Mouse (Mus musculus) kidney, postnatal 36 days (tissue): ENCODE measurements at regions not wholly inside any gene's neighbourhood (a gene's known extent, or its start where the extent isn't known, plus 50 kb on each side); places are given as distances from the start of the nearest gene placed in this dataset.
A peak's percentile ranks its signal among the peaks of the same experiment; 100 is the strongest.
"Not testable (repeated sequence)": the region's sequence is repeated elsewhere in the genome, so short reads cannot be mapped to it uniquely, and the experiment has no call there.

Source experiments
- DNase-seq, 2 experiments: peaks; one replicate each; pipeline ENCODE4 v3.0.0; 2021 to 2022; ENCODE audit warnings: mixed read lengths in 2 of 2

DNA sequence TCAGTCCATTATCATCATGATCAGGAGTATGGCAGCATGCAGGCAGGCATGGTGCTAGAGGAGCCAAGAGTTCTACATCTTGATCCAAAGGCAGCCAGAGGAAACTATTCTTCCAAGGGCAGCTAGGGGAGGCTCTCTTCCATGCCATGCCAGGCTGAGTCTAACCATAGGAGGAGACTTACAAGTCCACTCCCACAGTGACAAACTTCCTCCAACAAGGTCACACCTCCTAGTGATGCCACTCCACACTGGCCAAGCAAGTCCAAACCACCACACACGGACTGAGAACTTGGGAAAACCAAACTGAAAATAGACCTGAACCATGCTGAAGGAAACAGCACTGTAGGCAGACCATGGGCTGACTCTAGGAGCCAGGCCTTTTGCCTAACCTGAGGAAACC, 197.4 kb downstream of the Prex1 start:
- no peak for DNase-seq

DNA sequence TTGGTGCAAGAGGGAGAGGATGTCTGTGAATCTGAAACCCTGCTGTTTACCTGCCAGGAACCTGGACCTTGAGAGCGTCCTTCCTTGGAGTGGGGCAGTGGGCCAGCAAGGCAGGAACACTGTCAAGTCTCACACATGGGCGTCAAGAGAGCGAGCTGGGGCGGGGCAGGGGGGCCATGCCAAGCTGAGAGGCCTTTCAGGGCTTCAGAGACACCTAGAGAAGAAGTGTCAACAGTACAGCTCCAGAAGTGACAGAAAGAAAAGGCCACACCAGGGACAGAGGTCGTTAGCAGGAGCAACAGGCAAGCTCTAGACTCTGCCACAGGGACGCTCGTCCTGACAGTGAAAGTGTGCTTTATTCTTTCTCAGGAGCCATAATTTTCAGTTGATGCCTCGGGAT, 199.0 kb downstream of the Prex1 start:
- DNase-seq = no peak

DNA sequence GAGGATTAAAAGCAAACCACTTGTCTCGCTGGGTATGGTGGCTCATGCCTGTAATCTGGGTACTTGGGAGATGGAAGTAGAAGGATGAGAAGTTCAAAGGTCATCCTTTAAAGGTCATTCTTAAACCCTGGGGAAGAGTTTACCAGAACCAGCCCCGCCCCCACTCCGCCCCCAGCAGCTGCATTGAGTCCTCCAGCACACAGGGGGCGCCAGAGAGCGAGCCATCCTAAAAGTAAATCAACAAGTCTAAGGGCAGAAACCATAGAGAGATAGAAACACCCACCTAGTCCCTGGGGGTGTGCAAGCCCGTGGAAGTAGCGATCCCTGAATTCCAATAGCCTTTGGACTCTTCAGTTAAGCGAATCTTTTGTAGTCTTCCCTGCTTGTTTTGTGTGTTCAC, 201.1 kb downstream of the Prex1 start:
- peak in 1 of 2 experiments; percentile 36 for DNase-seq

DNA sequence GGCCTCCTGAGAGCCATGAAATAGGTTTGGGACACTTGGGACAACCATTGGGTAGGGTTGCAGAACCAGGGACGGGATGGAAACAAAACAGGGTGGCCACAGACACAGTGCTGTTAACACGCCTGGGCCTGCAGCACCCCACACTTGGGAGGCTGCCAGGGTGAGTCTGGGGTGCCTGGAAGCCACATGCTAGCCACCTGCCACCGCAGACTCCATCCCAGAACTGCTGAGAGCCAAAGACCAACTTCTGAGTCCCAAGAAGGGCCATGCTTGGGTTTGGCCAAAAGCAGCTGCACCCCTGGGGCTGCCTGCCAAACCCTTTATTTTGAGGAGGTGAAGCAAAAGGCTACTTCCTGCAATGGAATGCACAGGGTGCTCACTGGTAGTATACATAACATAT, 202.2 kb downstream of the Prex1 start:
- not testable (repeated sequence) for DNase-seq

DNA sequence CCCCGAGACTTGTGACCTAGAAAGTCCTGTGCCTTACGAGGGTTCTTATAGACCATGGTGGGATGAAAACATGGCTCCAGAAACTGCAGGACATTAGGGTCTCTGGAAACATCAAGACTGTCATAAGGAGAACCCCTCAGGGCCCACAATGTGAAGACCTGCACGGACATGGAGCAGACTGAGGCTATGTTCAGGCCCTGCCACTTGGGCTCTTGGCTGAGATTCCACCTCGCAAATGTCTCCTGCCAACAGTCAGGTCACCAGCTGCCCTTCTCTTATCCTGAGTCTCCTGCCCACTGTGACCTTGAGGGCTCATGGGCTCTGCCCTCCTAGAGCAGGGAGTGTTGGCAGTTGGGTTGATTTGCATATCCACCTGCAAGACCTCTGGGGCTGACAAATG, 202.9 kb downstream of the Prex1 start:
- DNase-seq = no peak

DNA sequence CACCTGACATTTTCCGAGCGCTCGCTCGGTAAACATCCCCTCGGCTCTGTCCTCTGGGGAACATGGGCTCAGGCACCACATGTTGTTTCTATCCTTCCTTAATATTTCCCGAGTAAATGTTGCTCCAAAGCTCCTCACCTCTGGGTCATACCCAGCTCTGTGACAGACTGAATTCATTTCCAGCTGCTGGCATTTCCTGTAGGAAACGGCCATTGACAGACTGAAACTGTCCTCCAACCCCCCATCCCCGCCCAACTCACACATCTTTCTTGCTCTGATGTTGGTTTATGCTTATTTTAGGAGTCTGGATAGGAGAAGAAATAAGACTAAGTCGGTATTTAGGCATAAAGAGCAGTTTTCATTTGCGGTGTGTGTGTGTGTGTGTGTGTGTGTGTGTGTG, 204.0 kb downstream of the Prex1 start:
- peak; percentile 19 to 41 for DNase-seq

DNA sequence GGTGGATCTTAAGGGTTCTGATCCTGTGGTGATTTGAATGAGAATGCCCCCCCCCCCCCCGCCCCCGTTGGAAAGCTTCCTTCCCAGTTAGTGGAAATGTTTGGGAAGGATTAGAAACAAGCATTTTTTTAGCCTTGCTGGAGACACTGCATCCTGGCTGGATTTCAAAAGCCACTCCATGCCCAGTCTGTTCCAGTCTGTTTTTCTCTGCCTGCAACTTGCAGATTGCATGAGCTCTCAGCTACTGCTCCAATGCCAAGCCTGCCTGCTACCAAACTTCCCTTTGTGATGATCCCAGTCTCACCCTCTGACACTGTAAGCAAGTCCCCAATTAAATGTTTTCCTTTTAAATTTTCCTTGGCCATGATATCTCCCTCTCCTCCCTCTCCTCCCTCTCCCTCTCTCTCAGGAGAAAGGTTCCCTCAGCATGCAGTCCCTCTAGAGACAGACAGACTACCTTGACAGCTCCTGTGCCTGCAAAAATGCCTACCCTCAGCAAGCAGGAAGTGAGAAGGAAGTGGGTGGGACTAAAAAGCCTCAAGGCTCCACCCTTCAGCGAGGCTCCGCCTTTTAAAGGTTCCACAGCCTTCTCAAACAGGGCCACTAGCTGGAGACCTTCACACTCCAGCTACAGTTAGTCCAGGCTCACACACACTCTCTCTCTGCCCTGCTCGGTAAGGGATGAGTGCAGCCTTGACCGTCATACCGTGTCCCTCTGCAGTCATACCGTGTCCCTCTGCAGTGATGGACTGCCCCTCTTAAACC, 204.8 kb downstream of the Prex1 start:
- DNase-seq = no peak

DNA sequence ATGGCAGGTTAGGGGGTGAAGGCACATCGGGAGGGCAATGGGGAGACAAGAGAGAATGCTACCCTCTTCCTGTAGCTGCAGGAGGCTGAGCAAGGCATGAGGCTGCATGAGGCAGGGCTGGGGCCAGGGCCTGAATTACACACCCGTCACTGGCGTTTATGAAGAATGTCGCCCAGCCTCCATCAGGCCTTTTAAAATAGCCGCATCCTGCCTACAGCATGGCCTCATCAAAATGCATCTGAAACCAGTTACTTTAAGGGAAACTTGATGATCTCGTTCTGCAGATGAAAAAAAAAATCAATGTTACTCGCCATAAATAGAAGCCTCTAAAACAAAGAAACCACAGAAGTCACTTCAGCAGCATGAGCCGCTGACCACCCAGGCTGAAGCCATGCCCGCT, 208.3 kb downstream of the Prex1 start:
- DNase-seq = no peak

DNA sequence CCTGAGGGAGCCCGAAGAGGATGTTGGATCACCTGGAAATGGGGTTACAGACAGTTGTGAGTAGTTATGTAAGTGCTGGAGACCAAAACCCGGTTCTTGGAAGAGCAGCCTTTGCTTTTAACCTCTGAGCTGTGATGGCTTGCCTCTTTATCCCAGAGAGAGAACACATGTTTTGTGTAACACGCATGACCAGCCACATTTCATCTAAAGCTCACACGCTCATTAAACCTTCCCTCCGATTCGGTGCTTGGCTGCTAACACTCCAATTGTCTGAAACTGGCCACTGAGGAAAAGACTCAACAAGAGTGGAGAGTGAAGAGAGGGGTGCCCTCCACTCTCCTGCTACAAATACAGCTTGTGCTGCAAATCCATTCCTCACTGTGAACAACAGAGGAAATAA, 210.0 kb downstream of the Prex1 start:
- DNase-seq = no peak

DNA sequence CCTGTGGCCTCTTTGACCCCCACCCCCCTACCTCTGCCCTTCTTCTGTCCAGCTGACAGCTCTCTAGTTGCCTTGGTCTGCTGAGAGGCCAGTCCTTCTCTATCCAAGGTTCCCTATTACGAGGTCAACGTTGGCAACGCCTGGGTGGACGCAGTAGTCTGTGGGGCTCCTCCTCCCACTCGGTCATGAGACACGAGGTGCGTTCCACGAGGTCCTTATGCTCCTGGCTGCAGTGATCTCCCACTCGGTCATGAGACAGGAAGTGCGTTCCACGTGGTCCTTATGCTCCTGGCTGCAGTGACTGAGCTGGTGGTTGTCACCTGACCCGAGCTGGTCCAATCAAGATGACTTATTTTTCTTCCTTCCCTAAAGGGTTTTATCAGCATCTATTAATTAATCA, 220.7 kb downstream of the Prex1 start:
- peak; percentile 14 to 30 for DNase-seq

DNA sequence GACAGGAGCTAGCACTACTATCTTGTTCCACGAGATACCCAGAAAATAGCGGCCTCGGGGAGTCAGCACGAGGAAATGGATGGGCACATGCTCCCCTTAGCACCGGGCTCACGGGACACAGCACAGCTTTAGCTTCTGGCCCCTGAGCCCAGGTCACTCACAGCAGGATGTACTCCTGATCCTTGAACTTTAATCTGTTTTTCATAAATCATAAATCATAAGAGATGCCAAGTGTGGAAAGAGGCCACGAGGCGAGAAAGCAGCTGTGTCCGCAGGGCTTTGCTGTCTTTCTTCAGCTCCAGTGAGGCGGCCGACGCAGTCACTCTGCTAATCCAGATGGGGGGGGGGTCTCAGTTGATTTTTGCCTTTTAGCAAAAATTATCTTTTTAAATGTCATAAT, 221.2 kb downstream of the Prex1 start:
- peak in 1 of 2 experiments; percentile 9 for DNase-seq

DNA sequence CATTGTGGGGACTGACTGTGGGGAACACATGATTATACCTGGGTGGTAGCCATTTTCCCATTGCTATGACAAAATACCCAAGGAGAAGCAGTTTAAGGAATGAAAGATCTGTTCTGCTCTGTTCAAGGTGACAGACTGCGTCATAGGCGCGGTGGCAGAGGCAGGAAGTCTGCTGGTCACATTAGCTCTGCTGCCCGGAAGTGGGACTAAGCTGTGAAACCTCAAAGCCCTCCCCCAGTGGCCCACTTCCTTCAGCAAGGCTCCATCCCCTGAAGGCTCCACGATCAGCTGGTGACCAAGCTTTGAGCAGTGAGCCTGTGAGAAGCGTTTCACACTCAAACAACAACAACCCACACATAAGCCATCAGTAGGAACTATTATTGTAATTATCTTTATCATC, 221.8 kb downstream of the Prex1 start:
- DNase-seq = no peak

DNA sequence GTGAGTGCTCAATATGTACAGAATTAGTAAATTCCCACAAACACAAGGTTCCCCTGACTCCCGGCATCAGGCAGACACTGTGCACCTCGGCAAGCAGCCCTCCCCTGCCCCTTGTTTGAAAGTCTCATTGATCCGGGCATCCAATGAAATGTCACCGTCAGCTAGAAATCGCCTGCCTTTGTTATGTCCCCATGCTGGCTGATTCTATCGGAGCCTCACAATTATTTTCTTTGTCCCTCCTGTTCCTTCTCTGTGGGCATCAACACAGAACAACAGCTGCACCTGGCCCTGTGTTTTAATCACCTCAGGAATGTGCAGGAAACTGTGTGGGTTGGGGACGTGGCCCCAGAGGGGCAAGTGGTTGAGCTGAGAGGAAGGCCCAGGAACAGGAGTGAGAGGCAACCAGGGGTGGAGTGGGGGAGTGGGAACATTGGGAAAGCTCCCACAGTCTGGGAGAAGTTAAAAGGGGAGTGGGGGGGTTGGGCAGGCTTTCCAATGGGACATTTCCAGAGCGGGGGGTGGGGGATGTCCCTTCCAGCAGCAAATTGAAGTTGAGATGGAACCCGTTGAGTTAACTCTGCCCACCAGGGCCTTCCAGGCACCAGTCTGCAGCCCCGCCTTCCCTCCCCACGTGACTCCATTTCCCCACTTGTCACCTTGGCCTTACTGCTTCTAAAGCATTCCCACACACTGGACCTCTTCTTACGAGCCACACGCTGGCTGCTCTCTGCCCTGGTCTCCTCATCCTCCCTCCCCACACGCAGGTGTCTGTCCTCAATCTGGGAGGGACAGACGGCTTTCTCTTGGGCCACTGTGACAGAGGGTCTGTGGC, 224.4 kb downstream of the Prex1 start:
- DNase-seq = no peak

DNA sequence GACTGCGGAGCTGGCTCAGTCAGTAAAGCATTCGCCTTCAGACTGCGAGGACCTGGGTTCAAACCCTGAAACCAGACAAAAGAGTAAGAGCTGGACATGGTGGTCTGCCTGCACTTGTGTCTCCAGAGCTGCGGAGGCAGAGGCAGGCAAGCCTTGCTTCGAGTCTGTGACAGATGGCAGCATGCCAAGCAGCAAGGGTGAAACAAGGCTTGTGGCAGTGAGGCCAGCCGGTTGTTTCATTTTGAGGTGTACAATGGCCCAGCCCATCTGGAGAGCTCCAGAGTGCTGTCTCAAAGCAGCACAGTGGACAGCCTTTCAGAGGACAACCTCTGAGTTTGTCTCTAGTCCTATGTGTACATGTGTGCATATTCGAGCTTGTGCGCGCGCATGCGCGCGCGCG, 225.9 kb downstream of the Prex1 start:
- peak; percentile 16 to 50 for DNase-seq

DNA sequence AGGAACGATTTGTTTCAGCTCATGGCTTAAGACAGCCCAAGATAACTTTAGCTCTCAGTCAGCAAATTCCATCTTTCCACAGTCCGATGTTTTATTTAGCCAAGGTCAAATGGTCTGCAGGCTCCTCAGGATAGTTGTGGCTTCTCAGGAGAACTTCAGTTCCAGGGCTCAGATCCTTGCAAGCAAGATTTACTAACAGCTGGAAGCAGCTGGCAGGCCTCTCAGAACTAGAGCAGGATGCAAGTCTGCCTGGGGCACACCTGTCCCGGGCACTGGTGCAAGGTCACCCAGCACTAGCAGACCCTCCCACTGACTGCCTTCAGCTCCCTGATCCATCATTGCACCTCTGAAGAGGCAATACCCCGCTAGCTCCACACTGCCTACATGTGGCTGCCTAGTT, 227.8 kb downstream of the Prex1 start:
- peak; percentile 19 to 24 for DNase-seq

DNA sequence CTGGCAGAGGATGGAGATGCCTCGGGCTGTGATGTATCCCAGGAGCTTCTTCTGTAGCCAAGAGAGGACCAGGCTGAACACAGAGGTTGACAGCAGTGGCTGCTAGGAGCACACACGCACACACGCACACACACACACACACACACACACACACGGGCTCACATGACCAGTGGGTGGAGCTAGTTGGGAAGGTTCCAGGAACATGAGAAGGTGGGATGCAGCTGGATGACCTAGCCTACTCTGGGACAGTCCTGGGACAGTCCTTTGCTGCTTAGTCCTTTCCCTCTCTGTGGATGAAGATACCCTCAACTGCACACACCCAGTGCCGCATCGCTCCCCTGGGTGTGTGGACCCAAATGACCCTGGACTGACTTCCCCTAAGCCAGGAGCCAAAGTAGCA, 228.3 kb downstream of the Prex1 start:
- no peak for DNase-seq

DNA sequence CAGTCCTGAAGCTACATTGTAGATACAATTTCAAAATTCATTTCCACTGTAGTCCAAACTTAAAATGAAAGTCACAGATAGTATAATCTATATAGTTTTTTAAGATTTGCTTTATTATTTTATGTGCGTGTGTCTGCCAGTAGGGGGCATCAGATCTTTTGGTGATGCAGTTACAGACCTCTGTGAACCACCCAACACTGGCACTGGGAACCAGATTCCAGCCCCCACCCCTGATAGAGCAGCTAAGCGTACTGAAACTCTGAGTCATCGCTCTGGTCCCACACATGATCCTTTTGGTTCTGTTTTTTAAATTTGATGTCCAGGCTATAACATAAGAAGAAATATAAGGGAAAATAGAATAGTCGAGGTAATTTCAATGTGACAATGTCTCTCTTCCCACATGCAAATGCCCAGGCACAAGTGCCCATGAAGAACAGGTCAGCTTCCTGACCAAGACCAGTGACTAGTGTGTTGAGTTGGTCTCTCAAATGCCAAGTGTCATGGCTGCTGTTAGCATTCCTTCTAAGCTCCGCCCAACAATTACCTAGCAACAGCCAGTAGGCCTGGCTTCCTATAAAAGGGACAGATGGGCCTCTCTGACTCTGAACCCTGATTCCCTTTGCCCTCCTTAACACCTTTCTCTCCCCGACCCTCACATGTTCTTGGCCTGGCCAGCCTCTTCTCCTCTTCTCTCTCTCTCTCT, 229.9 kb downstream of the Prex1 start:
- no peak for DNase-seq

DNA sequence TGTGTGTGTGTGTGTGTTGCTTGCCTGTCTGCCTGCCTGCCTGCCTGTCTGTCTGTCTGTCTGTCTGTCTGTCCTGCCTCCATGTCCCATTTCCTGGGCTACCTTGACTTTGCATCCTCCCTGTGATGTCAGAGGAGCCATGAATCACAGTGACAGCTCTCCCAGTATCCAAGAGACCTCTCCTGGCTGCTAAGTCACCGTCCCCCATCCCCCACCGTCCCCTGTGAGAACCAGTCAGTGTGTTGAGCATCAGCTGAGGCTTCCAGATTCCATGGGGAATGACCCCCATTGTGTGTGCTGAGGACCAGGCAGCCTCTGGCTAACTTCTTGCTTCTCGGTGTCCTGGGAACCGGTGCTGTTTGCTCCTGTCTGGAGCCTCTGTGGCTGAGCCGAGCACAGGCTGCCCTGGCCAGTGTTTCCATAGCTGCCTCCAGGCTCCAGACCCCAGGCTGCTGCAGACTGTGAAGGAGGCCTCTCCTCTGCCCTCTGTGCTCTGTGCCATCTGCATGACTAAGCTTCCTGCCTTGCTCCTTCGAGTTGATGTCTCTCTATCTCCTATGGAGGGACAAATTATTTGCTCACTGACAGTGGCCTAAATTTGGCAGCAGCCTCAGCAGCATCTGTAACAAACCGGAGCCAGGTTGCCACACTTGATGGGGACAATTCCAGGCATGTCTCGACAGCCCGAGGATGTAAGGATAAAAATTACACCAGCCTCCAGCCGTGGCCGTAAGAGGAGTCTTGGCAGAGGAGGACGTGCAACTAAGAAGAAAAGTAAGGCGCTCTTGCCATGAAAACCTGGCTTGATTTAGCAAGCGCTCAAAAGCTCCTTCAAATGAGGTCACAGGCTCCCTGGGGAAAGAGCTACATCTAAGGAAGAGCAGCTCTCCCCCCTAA, 230.7 kb downstream of the Prex1 start:
- DNase-seq = no peak

DNA sequence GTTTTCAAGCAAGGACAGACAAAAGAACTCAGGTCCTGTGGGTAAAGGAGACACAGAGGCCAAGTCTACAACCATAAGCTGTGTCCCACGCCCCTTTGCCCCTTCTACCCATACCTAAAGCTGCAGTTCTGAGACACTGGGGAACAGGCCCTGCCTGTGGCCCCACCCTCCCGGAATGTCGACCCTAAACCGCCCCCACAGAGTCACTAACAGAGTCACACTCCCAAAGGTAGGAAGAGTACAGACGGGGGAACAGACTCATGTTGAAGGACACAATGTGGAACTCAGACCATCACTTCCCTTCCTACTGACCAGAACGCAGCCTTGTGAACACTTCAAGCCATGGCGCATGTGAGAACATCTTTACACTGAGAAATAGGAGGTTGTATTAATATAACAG, 231.9 kb downstream of the Prex1 start:
- DNase-seq = no peak

DNA sequence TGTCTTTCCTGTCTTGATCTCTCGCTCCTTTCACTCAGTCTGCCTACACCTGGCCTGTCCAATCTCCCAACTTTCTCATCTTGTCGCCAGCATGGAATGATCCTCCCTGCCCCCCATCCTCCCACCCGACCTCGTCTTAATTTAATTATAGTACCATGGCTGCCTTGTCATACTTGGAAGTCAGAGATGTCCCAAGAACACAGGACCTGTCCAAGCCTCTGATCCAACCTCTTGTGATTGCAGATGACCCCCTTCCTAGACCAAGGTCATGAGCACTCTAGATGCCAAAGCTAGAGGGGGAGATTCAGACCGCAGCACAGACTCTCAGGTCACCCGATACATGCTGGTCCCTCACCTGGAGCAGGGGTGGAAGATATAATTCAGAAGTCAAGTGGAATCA, 232.3 kb downstream of the Prex1 start:
- no peak for DNase-seq

DNA sequence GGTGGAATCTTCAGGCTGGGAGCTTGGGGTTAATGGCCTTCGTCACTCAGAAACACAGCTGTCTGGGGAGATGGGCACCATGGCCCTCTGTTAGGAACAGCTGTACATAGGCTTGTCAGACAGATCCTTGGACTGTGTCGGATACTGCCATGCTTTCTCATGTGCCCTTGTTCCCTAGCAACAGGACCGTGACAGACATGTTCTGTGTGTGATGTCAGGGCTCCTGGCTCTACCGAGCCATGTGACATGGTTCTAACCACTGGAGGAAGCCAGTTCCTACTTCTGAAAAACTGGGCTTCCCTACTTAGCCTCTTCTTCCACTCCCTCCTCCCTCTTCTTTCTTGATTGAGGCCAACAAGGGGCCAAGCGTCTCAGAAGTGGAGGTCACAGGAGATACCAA, 232.7 kb downstream of the Prex1 start:
- DNase-seq = no peak

DNA sequence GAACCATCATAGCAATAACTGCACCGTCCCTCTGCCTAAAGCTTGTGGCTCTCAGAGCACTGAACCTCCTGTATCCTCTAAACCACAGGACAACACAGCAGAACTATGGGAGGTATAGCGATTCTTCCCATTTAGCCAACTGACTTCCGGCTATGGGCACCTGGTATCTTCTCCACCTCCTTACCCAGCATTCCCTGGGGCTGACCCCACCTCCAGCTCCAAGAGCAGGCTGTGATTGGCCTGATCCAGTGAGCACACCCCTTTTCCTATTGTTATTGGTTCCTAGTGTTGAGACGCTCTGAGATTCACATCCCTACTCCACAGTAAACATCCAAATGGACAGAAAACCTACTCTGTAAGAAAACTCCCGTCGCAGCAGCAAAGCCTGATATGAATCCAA, 236.7 kb downstream of the Prex1 start:
- DNase-seq = no peak

DNA sequence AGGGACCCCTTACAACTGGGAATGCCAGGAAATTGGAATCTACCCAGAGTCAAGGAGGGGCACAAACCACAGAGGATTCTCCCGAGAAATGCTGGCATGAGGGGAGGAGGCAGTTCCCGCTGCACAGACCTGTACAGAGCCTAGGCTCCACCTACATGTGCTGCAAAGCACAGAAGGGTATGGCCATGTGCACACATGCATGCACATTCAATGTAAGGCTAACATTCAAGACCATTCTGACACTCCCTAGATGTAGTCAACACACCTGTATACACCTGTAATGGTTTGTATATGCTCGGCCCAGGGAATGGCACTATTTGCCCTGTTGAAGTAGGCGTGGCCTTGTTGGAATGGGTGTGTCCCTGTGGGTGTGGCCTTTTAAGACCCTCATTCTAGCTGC, 238.0 kb downstream of the Prex1 start:
- no peak for DNase-seq
